Mouse (Mus musculus) CH12.LX (cell line): Measurements from ENCODE around the gene Mrpl35. TPM values are rescaled to one million over a fixed set of nuclear protein-coding genes. Genes with fewer than 3 reads are reported as not detected.

Experiments
- DNase-seq: peaks from one replicate; pipeline ENCODE4 v3.0.0-alpha.2; 2013; ENCODE audit errors: extremely low read depth
- H3K27ac ChIP-seq: 2 replicates; pipeline ENCODE4 v1.5.1; 2012; ENCODE audit warnings: low read depth, mild to moderate bottlenecking, control low read depth, moderate library complexity; ENCODE audit not compliant: insufficient read depth
- H3K27me3 ChIP-seq: replicated peaks from 2 replicates; pipeline ENCODE3; 2012; ENCODE audit warnings: inconsistent platforms
- H3K36me3 ChIP-seq, 2 experiments: replicated peaks in 1 of 2; 2 replicates each; pipeline versions ENCODE3 to v1.6.1; 2012; ENCODE audit warnings: inconsistent platforms in 1 of 2, low read length in 1 of 2, mild to moderate bottlenecking in 1 of 2, mixed read lengths in 1 of 2, moderate library complexity in 1 of 2; ENCODE audit not compliant: control insufficient read depth in 1 of 2, insufficient read depth in 1 of 2
- H3K4me1 ChIP-seq, 2 experiments: 2 replicates each; pipeline ENCODE4 v1.6.1; 2012; ENCODE audit warnings: inconsistent platforms in 1 of 2, moderate library complexity in 1 of 2; ENCODE audit not compliant: insufficient read depth in 2 of 2, control insufficient read depth in 1 of 2
- H3K4me2 ChIP-seq: 2 replicates; pipeline ENCODE4 v1.6.1; 2012; ENCODE audit warnings: low read depth, mild to moderate bottlenecking, control low read depth; ENCODE audit not compliant: poor library complexity, insufficient read depth, severe bottlenecking
- H3K4me3 ChIP-seq, 3 experiments: fragments of 150-350 bp in 1 of 3; sonication (generic) in 1 of 3; replicated peaks in 1 of 3; 2 replicates each; pipeline versions ENCODE3 to v1.5.1; 2011 to 2012; ENCODE audit warnings: low read depth in 2 of 3, low read length in 2 of 3, mild to moderate bottlenecking in 2 of 3, moderate library complexity in 2 of 3, control low read depth in 1 of 3, improper control_type of control experiment in 1 of 3, inconsistent platforms in 1 of 3, mixed read lengths in 1 of 3; ENCODE audit not compliant: poor library complexity in 1 of 3
- H3K79me2 ChIP-seq: replicated peaks from 2 replicates; pipeline ENCODE4 v1.6.1; 2012; ENCODE audit warnings: mild to moderate bottlenecking, moderate library complexity; ENCODE audit not compliant: control insufficient read depth, poor library complexity, insufficient read depth, severe bottlenecking; ENCODE audit errors: extremely low read depth
- H3K9ac ChIP-seq: 2 replicates; pipeline ENCODE4 v1.6.1; 2012; ENCODE audit warnings: low read depth, mild to moderate bottlenecking, control low read depth, moderate library complexity; ENCODE audit not compliant: insufficient read depth
- H3K9me3 ChIP-seq: replicated peaks from 2 replicates; pipeline ENCODE3; 2012; ENCODE audit warnings: low read length, inconsistent platforms, mixed read lengths
- CHD1 ChIP-seq: IDR thresholded peaks from 2 replicates; pipeline ENCODE4 v1.6.1; 2012; ENCODE audit warnings: low read depth, low read length, improper control_type of control experiment, inconsistent platforms
- CTCF ChIP-seq, 2 experiments: IDR thresholded peaks in 1 of 2; conservative IDR thresholded peaks in 1 of 2; 2 replicates each; pipeline ENCODE4 v1.5.1; 2011 to 2012; ENCODE audit warnings: low read depth in 2 of 2, low read length in 2 of 2, improper control_type of control experiment in 1 of 2, inconsistent platforms in 1 of 2, mild to moderate bottlenecking in 1 of 2, moderate library complexity in 1 of 2
- ELF1 ChIP-seq: IDR thresholded peaks from 2 replicates; pipeline ENCODE4 v1.6.1; 2014; ENCODE audit warnings: low read depth, mild to moderate bottlenecking, inconsistent platforms, low read length, improper control_type of control experiment
- IRF4 ChIP-seq: IDR thresholded peaks from 2 replicates; pipeline ENCODE4 v1.6.1; 2014; ENCODE audit warnings: low read depth, mild to moderate bottlenecking, inconsistent platforms, low read length, improper control_type of control experiment
- MAX ChIP-seq: IDR thresholded peaks from 2 replicates; pipeline ENCODE4 v1.6.1; 2011; ENCODE audit warnings: low read length, improper control_type of control experiment
- MAZ ChIP-seq: IDR thresholded peaks from 2 replicates; pipeline ENCODE4 v1.6.1; 2012; ENCODE audit warnings: low read depth, mild to moderate bottlenecking, inconsistent platforms, low read length, improper control_type of control experiment, moderate library complexity
- MYC ChIP-seq: IDR thresholded peaks from 2 replicates; pipeline ENCODE4 v1.6.1; 2011; ENCODE audit warnings: low read depth, mild to moderate bottlenecking, improper control_type of control experiment, low read length
- NRF1 ChIP-seq: IDR thresholded peaks from 2 replicates; pipeline ENCODE4 v1.6.1; 2014; ENCODE audit warnings: low read depth, mild to moderate bottlenecking, inconsistent platforms, low read length, improper control_type of control experiment, moderate library complexity
- PAX5 ChIP-seq: IDR thresholded peaks from 2 replicates; pipeline ENCODE4 v1.6.1; 2012; ENCODE audit warnings: low read length, inconsistent platforms, mixed read lengths
- POLR2AphosphoS2 ChIP-seq: IDR thresholded peaks from 2 replicates; pipeline ENCODE4 v1.6.1; 2011; ENCODE audit warnings: low read depth, low read length, improper control_type of control experiment
- RAD21 ChIP-seq: IDR thresholded peaks from 2 replicates; pipeline ENCODE4 v1.6.1; 2011; ENCODE audit warnings: low read depth, mild to moderate bottlenecking, low read length, improper control_type of control experiment, moderate library complexity
- RCOR1 ChIP-seq: conservative IDR thresholded peaks from 2 replicates; pipeline ENCODE4 v1.6.1; 2012; ENCODE audit warnings: low read depth, mild to moderate bottlenecking, inconsistent platforms, low read length, improper control_type of control experiment
- SMC3 ChIP-seq: IDR thresholded peaks from 2 replicates; pipeline ENCODE4 v1.6.1; 2011; ENCODE audit warnings: low read depth, low read length, improper control_type of control experiment
- TBP ChIP-seq: conservative IDR thresholded peaks from 2 replicates; pipeline ENCODE4 v1.6.1; 2011; ENCODE audit warnings: low read depth, low read length, improper control_type of control experiment
- USF1 ChIP-seq: IDR thresholded peaks from 2 replicates; pipeline ENCODE4 v1.6.1; 2014; ENCODE audit warnings: low read depth, mild to moderate bottlenecking, inconsistent platforms, low read length, improper control_type of control experiment
- ZC3H11A ChIP-seq: IDR thresholded peaks from 2 replicates; pipeline ENCODE4 v1.6.1; 2012; ENCODE audit warnings: low read depth, mild to moderate bottlenecking, inconsistent platforms, low read length, improper control_type of control experiment
- ZNF384 ChIP-seq: IDR thresholded peaks from 2 replicates; pipeline ENCODE4 v1.6.1; 2012; ENCODE audit warnings: low read depth, low read length, improper control_type of control experiment, inconsistent platforms
- dilution Hi-C: fragments of 300-500 bp; cut with MboI; formaldehyde crosslinking; loops from 2 replicates; pipeline ENCODE4 v1.14.3; 2020; ENCODE audit warnings: low sequenced_read_pairs; ENCODE audit not compliant: extremely low pct_unique_long_range_greater_than_20kb, extremely low pct_ligation_motif_present
- in situ Hi-C: fragments of 300-500 bp; cut with MboI; formaldehyde crosslinking; loops from 3 replicates; pipeline ENCODE4 v1.14.3; 2019; ENCODE audit warnings: low sequenced_read_pairs, low pct_ligation_motif_present, low pct_unique_long_range_greater_than_20kb, mixed read lengths
- polyA plus RNA-seq: library from polyadenylated mRNA; unstranded; fragments of >175 nt; gene quantifications from 2 replicates; pipeline ENCODE4 v1.2.1, GENCODE M21; 2012; ENCODE audit warnings: low read depth; ENCODE audit not compliant: insufficient read length
- total RNA-seq, 2 experiments: library from RNA; depleted of rRNA; stranded (reverse); fragments of 300-350 nt in 1 of 2; fragments of >200 nt in 1 of 2; gene quantifications; 2 replicates each; pipeline ENCODE4 v1.2.3; 2012 to 2014

Mrpl35 gene
- total and polyA plus RNA-seq, 3 experiments = 36.3 to 82.7 (median 54.2) TPM

DNA sequence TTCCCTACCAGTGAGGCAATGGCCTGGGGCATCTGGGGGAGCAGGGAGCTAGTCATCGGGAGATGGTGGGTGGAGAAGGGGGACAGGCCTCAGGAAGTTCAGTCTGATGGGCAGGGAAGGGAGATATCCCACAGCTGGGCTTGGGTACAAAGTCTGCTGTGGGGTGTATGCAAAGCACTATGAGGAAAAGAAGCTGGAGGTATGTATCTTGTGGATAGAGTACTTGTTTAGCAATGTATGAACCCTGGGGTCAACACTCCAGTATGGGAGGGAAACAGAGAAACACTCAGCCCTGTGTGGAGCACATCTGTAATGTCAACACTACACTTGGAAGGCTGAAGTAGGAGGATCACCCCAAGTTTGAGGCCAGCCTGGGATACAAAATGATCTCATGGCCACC is 20.1 kb downstream of the Mrpl35 start:
- Histone ChIP-seq H3K4me1 (peaks cover 0 to 5% of the 10 kb centered on the region in 2 experiments; a peak in 2 of 4 replicates), H3K9me3 (no peaks in the 10 kb centered on the region), H3K4me3 (no peak overlapping the region), H3K27ac (no peak overlapping the region), H3K36me3 (peaks cover 5 to 29% of the 10 kb centered on the region in 2 experiments), H3K79me2 (no peaks in the 10 kb centered on the region), H3K4me2 (no peak overlapping the region), H3K9ac (no peak overlapping the region), H3K27me3 (no peaks in the 10 kb centered on the region)
- no peak for DNase-seq
- in situ Hi-C loops = loop anchor here (10.0 to 25.0 kb wide), 5 partner anchors 122 to 652 kb away; partner anchors contain the start of genes Kdm3a and Rmnd5a
- dilution Hi-C loops = no loop called here
- TF ChIP-seq ELF1 = no peak
- TF ChIP-seq MAX = no peak
- no peak for TF ChIP-seq PAX5
- no peak for TF ChIP-seq CTCF (conservative IDR thresholded peaks at IDR 0.05 in 1 of 2, IDR thresholded peaks at IDR 0.05 in 1 of 2; ENCODE audit: low read depth in 2 of 2, low read length in 2 of 2)
- no peak for TF ChIP-seq IRF4
- no peak for TF ChIP-seq ZC3H11A
- no peak for TF ChIP-seq ZNF384
- TF ChIP-seq MAZ = no peak
- no peak for TF ChIP-seq RCOR1
- no peak for TF ChIP-seq NRF1
- TF ChIP-seq MYC = no peak
- TF ChIP-seq POLR2AphosphoS2 = no peak
- no peak for TF ChIP-seq CHD1

DNA sequence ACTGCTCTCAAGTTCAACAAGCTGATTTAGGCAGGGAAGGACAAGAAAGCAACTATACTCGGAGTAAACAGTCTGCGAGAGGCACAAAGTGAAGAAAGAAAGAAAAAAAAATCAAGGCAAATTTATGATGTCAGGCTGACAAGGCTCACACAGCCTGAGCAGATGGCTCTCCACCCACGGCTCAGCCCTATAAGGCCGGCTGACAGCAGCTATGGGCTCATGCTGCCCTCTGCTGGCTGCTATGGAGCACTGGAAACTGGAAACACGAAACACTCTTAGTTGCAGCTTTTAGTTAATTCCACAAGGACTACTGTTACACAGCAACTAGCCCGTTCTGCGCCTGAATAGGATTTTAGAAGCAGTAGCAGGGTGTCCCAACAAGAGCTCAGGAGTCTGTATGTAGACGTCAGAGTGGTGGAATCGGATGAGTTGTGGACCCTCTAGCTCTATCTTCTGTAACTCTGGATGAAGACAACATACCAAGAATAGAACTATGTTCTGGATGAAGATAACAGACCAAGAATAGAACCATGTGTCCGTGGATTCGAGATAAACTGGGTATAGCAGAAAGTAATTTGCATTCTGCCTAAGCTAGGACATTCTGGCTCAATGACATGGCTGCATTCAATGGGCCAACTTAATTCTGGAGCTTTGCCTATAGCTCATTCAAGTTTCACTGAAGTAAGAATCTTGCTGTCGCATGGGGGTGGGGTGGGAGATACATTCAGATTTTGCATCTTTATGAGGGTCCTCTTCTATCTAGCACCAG is 22.5 kb downstream of the Mrpl35 start:
- Histone ChIP-seq H3K36me3 (peaks cover 0 to 9% of the 10 kb centered on the region in 2 experiments), H3K4me1 (peaks cover 0 to 5% of the 10 kb centered on the region in 2 experiments; a peak in 2 of 4 replicates), H3K9ac (no peak overlapping the region), H3K27ac (no peak overlapping the region), H3K27me3 (peaks cover 3% of the 10 kb centered on the region), H3K4me2 (0 out of 2 replicates have a peak overlapping the region, but pooled peaks have one; percentile 16), H3K4me3 (no peak overlapping the region), H3K9me3 (no peaks in the 10 kb centered on the region), H3K79me2 (no peaks in the 10 kb centered on the region)
- dilution Hi-C loops (no loop called here), in situ Hi-C loops (loop anchor here (10.0 to 25.0 kb wide), 5 partner anchors 119 to 649 kb away; partner anchors contain the start of genes Kdm3a and Rmnd5a)
- peak; percentile 67 to 94 for TF ChIP-seq CTCF (conservative IDR thresholded peaks at IDR 0.05 in 1 of 2, IDR thresholded peaks at IDR 0.05 in 1 of 2; ENCODE audit: low read depth in 2 of 2, low read length in 2 of 2)
- peak; percentile 94 for TF ChIP-seq SMC3
- peak; percentile 100 for TF ChIP-seq RAD21
- TF ChIP-seq USF1 = no peak
- peak; percentile 61; the same call in 1 of the 2 replicates for TF ChIP-seq ZC3H11A
- TF ChIP-seq ZNF384 = peak; percentile 41; the same call in 1 of the 2 replicates
- TF ChIP-seq TBP = no peak
- peak; percentile 82 for DNase-seq
